Mouse (Mus musculus) neural tube, embryonic 13.5 days (tissue): Measurements from ENCODE around the gene Iqgap2. TPM values are rescaled to one million over a fixed set of nuclear protein-coding genes. Genes with fewer than 3 reads are reported as not detected.

Experiments used
- ATAC-seq: fragments of 200-750 bp; cut with Nextera tagmentation; 2 replicates; pipeline ENCODE4 v1.8.0; 2017; ENCODE audit warnings: low read depth, mild to moderate bottlenecking, moderate TSS enrichment, moderate library complexity
- H3K27ac ChIP-seq: fragments of 300-500 bp; sonication (generic); replicated peaks from 2 replicates; pipeline ENCODE4 v1.5.1; 2015; ENCODE audit warnings: moderate library complexity, mild to moderate bottlenecking, inconsistent platforms
- H3K27me3 ChIP-seq: fragments of 300-500 bp; sonication (generic); 2 replicates; pipeline ENCODE4 v1.6.1; 2015; ENCODE audit warnings: mild to moderate bottlenecking, inconsistent platforms
- H3K36me3 ChIP-seq: fragments of 300-500 bp; sonication (generic); 2 replicates; pipeline ENCODE4 v1.6.1; 2015; ENCODE audit warnings: mild to moderate bottlenecking, inconsistent platforms
- H3K4me1 ChIP-seq: fragments of 300-500 bp; sonication (generic); replicated peaks from 2 replicates; pipeline ENCODE4 v1.6.1; 2015; ENCODE audit warnings: inconsistent platforms
- H3K4me2 ChIP-seq: fragments of 300-500 bp; sonication (generic); 2 replicates; pipeline ENCODE4 v1.6.1; 2015; ENCODE audit warnings: inconsistent platforms, mild to moderate bottlenecking, moderate library complexity
- H3K4me3 ChIP-seq: fragments of 300-500 bp; sonication (generic); 2 replicates; pipeline ENCODE4 v1.5.1; 2015; ENCODE audit warnings: mild to moderate bottlenecking, inconsistent platforms
- H3K9ac ChIP-seq: fragments of 300-500 bp; sonication (generic); 2 replicates; pipeline ENCODE4 v1.6.1; 2015; ENCODE audit warnings: moderate library complexity, mild to moderate bottlenecking, inconsistent platforms
- H3K9me3 ChIP-seq: fragments of 300-500 bp; sonication (generic); 2 replicates; pipeline ENCODE4 v1.6.1; 2016; ENCODE audit warnings: inconsistent platforms
- WGBS: fragments of 180-500 bp; shearing (Covaris S2); methylation state at CpG from one replicate; pipeline ENCODE4 v1.1.7; 2015; 5-methylcytosine and 5-hydroxymethylcytosine counted together
- polyA plus RNA-seq: library from polyadenylated mRNA; unstranded; fragments of >200 nt; fragmentation: Nextera tagmentation; extraction: Ambion mirVana; gene quantifications from 2 replicates; pipeline ENCODE4 v1.2.1, GENCODE M21; 2015

Iqgap2 gene
- polyA plus RNA-seq, 1 experiment from 2014 or later = 2.7 TPM

DNA sequence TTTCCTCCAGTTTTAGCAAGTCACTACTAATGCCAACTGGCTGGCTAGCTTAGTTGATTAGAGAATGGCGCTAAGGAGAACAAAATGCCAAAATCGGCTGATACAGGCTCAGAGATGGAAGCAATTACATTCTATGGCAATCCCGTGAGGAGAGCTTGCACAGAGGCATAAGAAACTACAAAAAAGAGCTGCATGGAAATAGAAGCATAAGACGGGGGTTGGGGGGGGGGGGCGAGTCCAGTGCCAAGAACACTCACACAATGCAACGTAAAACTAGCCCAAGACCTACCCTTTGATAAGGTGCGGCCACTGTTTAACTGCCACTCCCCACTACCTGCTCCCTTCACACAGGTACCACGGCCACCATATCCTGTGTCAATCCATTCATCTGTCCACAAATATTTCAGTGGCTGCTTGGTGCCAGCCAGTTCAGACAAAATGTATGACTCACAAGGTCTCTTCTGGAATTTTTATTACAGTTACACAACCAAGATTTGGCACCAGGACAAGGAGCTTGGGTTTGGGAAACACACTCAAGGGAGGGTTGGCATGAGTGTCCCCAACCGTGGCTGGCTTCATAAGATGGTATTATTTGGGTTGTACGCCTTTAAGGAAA is 48.2 kb downstream of the Iqgap2 start:
- H3K9ac ChIP-seq = no peak overlapping the region
- no peak overlapping the region for H3K4me2 ChIP-seq
- no peaks in the 10 kb centered on the region for H3K9me3 ChIP-seq
- ATAC-seq = no peak
- H3K27ac ChIP-seq = no peak overlapping the region
- WGBS = 89% methylated on average over 10 of the region's 10 CpGs
- H3K27me3 ChIP-seq = no peaks in the 10 kb centered on the region
- no peak overlapping the region for H3K4me3 ChIP-seq
- no peaks in the 10 kb centered on the region for H3K4me1 ChIP-seq
- H3K36me3 ChIP-seq = no peaks in the 10 kb centered on the region

DNA sequence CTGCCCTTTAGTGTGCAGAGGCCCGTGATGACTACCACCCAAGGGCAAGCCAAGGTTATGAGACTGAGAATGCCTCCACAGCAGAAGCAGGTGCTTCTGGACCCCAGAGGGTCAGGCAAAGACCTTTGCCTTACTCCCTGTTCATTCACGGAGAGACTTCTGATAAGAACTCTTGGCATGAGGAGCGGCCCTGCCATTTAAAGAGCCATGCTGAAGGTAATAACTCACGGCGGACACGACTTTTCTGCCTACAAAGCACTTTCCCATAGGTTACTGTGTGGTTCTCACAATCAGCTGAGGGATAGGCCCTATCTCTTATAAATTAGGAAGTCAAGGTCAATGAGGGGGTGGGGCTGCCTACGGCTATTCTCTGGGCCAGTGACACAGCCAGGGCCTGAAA is 48.9 kb downstream of the Iqgap2 start:
- no peak for ATAC-seq
- no peak overlapping the region for H3K4me3 ChIP-seq
- H3K27ac ChIP-seq = no peak overlapping the region
- H3K36me3 ChIP-seq = no peaks in the 10 kb centered on the region
- no peak overlapping the region for H3K4me2 ChIP-seq
- H3K9ac ChIP-seq = no peak overlapping the region
- H3K9me3 ChIP-seq = no peaks in the 10 kb centered on the region
- H3K4me1 ChIP-seq = no peaks in the 10 kb centered on the region
- WGBS = 78% methylated on average over 7 of the region's 7 CpGs
- H3K27me3 ChIP-seq = no peaks in the 10 kb centered on the region

DNA sequence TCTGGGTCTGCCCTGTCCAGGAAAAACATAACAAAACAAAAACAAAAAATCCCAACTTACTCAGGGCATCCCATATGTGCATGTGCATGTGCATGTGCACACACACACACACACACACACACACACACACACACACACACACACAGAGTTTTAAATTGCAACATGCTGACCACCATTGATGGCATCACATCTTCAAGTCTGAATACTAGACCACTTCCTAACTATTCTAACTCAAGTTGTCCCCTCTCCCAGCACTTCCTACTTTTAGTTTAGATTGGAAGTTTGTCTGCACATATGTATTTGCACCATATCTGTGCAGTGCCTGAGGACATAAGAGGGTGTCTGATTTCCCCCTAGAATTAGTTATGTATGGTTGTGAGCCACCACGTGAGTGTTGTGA is 49.8 kb downstream of the Iqgap2 start:
- Histone ChIP-seq H3K9ac (no peak overlapping the region), H3K9me3 (no peaks in the 10 kb centered on the region), H3K4me3 (no peak overlapping the region), H3K36me3 (no peaks in the 10 kb centered on the region), H3K27me3 (no peaks in the 10 kb centered on the region), H3K27ac (no peak overlapping the region), H3K4me1 (no peaks in the 10 kb centered on the region), H3K4me2 (no peak overlapping the region)
- 90% methylated on average over 1 of the region's 1 CpGs for WGBS
- no peak for ATAC-seq

DNA sequence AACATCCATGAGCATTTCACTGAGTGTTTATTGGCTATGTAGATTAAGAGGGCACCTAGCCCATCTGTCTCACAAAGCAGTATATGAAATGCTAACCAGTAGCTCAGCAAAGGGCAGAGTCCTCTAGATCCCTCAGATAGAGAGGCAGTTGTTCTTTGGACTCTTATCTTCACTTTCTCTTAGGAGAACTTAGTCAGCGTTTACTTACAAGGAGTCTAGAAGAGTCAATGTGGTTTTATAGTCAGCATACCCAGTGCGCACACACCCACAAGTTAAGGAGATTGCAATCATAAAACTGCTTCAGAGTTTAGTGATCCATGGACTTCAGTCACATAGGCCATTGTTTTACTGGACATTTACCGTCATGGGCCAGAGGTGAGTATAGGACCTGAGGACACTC is 54.8 kb downstream of the Iqgap2 start:
- H3K4me1 ChIP-seq = 0 out of 2 replicates have a peak, but pooled peaks cover 5% of the 10 kb centered on the region
- no peak for ATAC-seq
- no peak overlapping the region for H3K27ac ChIP-seq
- no peaks in the 10 kb centered on the region for H3K9me3 ChIP-seq
- H3K36me3 ChIP-seq = no peaks in the 10 kb centered on the region
- H3K4me2 ChIP-seq = no peak overlapping the region
- 81% methylated on average over 3 of the region's 3 CpGs for WGBS
- H3K4me3 ChIP-seq = no peak overlapping the region
- no peaks in the 10 kb centered on the region for H3K27me3 ChIP-seq
- H3K9ac ChIP-seq = no peak overlapping the region

DNA sequence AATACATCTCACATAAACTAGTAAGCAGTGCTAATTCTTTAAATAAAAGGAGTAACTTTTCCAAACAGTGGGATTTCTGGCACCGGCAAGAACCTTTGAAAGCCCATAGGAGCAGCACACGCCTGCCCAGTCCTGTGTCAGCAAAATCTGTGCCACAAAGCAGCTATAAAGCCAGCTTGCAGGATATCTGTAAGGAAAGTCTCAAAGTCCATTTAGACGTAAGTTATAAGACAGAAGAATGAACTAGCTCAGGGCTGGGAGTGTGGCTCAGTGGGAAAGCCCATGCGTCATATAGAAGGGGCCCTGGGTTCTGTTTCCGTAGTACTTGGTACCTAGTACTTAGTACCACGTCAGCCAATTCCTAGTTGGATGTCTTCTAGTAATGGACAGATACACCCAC is 58.2 kb downstream of the Iqgap2 start:
- no peak for ATAC-seq
- H3K9me3 ChIP-seq = no peaks in the 10 kb centered on the region
- WGBS = 89% methylated on average over 6 of the region's 6 CpGs
- H3K36me3 ChIP-seq = no peaks in the 10 kb centered on the region
- H3K4me1 ChIP-seq = 0 out of 2 replicates have a peak, but pooled peaks cover 5% of the 10 kb centered on the region
- no peak overlapping the region for H3K9ac ChIP-seq
- H3K4me3 ChIP-seq = no peak overlapping the region
- H3K27ac ChIP-seq = no peak overlapping the region
- H3K4me2 ChIP-seq = no peak overlapping the region
- no peaks in the 10 kb centered on the region for H3K27me3 ChIP-seq

DNA sequence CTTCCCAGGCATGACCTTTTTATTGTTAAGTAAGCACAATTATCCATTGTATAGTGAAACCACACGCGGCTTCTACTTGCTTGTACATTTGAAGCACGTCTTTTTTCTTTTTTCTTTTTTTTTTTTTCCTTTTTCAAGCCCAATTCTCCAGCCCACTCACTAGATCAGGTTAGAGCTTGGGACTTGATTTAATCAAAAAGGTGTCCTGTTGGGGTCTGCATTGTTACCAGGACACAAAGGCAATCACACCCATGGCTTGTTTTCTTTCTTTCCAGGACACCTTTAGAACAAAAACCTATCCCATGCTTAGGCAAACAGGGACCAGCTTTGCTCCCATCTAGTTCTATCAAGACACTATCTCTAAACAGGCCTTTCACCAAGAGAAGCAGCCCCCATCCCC is 59.0 kb downstream of the Iqgap2 start:
- no peak overlapping the region for H3K27ac ChIP-seq
- H3K4me3 ChIP-seq = no peak overlapping the region
- H3K4me1 ChIP-seq = 0 out of 2 replicates have a peak, but pooled peaks cover 5% of the 10 kb centered on the region
- WGBS = 20% methylated on average over 3 of the region's 3 CpGs
- no peak for ATAC-seq
- H3K27me3 ChIP-seq = no peaks in the 10 kb centered on the region
- no peak overlapping the region for H3K9ac ChIP-seq
- H3K9me3 ChIP-seq = no peaks in the 10 kb centered on the region
- H3K36me3 ChIP-seq = no peaks in the 10 kb centered on the region
- no peak overlapping the region for H3K4me2 ChIP-seq

DNA sequence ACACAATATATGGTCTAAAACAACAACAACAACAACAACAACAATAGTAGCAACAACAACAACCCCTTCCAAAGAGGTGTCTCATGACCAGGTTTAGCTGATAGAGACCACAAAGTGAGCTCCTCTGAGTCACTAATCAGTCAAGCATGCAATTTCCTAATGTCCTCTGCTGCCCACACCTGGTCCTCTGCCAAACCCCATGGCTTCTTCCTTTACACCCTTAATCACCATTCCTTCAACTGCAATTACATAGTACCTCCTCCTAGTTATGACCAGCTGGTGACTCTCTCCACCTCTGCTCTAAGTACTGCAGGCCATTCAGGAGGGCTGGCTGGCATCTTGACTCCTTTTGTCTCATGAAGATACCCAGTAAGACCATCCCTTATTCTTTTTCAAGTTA is 60.0 kb downstream of the Iqgap2 start:
- H3K4me2 ChIP-seq = no peak overlapping the region
- 0 out of 2 replicates have a peak, but pooled peaks cover 5% of the 10 kb centered on the region for H3K4me1 ChIP-seq
- H3K9ac ChIP-seq = no peak overlapping the region
- no peaks in the 10 kb centered on the region for H3K9me3 ChIP-seq
- H3K36me3 ChIP-seq = no peaks in the 10 kb centered on the region
- no peaks in the 10 kb centered on the region for H3K27me3 ChIP-seq
- no peak overlapping the region for H3K4me3 ChIP-seq
- H3K27ac ChIP-seq = no peak overlapping the region
- ATAC-seq = no peak

DNA sequence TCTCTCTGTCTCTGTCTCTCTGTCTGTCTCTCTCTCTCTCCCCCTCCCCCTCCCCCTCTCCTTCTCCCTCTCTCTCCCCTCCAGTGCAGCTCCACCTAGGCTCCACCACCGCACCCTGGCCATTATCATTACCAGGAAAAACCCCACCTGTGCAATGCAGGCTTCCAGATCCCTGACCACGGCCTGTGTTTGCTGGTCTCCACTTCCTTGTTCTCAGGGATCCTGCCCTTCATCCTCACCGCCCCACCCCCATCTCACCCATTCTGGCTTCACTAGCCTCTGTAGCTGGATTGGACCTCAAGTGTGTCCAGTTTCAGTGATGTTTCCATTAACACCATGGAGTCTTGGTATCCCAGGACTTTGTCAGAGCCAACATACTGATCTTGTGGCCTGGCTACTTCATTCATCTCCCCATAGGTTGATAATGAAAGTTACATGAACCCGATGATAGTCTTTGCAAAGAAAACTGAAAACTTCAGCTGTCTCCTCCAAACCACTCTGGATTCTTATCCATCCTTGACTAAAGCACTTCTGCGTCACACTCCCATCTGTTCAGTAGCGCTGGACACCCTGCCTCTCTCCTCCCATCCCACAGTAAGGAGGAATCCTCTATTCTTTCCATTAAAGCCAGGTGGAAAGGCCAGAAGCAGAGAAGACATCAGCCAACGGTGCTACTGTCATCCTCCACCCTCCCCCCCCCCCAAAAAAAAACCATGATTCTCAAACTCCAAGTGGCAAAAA is 62.1 kb downstream of the Iqgap2 start:
- 90% methylated on average over 7 of the region's 7 CpGs for WGBS
- no peaks in the 10 kb centered on the region for H3K36me3 ChIP-seq
- no peak overlapping the region for H3K9ac ChIP-seq
- ATAC-seq = no peak
- H3K4me2 ChIP-seq = no peak overlapping the region
- H3K9me3 ChIP-seq = peaks cover 3% of the 10 kb centered on the region; the same call in 1 of the 2 replicates
- H3K27ac ChIP-seq = no peak overlapping the region
- no peaks in the 10 kb centered on the region for H3K27me3 ChIP-seq
- H3K4me1 ChIP-seq = 0 out of 2 replicates have a peak, but pooled peaks cover 5% of the 10 kb centered on the region
- no peak overlapping the region for H3K4me3 ChIP-seq

DNA sequence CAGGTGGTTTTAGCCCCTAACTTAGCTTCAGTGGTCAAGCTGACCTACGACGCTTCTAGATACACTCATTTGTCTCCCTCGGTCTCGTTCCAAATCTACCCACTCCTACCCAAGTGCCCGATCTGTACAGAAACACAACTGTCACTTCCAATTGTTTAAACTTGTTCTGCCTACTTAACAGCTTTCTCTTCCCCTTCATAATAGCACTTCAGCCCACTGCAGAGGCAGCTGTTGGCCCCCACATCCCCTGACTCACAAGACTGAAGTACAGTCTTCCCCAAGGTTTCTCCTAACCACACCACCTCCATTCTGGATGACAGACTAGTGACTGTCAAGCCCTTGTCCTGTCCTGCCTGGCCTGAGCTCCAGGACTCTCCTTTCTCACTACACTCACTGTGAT is 63.1 kb downstream of the Iqgap2 start:
- 0 out of 2 replicates have a peak, but pooled peaks cover 5% of the 10 kb centered on the region for H3K4me1 ChIP-seq
- no peak overlapping the region for H3K4me2 ChIP-seq
- no peak overlapping the region for H3K9ac ChIP-seq
- no peak overlapping the region for H3K27ac ChIP-seq
- ATAC-seq = no peak
- no peaks in the 10 kb centered on the region for H3K36me3 ChIP-seq
- no peaks in the 10 kb centered on the region for H3K27me3 ChIP-seq
- peaks cover 3% of the 10 kb centered on the region; the same call in 1 of the 2 replicates for H3K9me3 ChIP-seq
- 90% methylated on average over 5 of the region's 5 CpGs for WGBS
- H3K4me3 ChIP-seq = no peak overlapping the region

DNA sequence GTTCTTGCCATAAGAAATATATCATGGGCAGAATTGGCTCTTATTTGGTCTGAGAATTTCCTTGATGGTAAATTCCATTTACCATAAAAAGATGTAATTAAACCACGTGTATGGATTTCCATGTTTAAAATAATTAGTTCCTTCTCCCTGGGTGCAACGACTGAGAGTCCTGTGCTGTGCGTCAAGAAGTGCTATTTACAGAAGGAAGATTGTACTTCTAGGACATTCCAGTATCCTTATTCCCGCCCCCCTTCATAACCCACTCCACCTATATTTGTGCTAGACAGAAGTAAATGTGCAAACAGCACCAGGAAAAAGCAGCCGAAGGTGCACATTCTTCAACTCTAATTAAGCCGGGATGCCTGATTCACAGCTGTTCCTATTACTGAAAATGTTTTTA is 65.5 kb downstream of the Iqgap2 start:
- Histone ChIP-seq H3K4me1 (no peaks in the 10 kb centered on the region), H3K4me2 (no peak overlapping the region), H3K9me3 (peaks cover 3% of the 10 kb centered on the region; the same call in 1 of the 2 replicates), H3K9ac (no peak overlapping the region), H3K4me3 (no peak overlapping the region), H3K27ac (no peak overlapping the region), H3K36me3 (no peaks in the 10 kb centered on the region), H3K27me3 (no peaks in the 10 kb centered on the region)
- 79% methylated on average over 6 of the region's 6 CpGs for WGBS
- ATAC-seq = no peak

DNA sequence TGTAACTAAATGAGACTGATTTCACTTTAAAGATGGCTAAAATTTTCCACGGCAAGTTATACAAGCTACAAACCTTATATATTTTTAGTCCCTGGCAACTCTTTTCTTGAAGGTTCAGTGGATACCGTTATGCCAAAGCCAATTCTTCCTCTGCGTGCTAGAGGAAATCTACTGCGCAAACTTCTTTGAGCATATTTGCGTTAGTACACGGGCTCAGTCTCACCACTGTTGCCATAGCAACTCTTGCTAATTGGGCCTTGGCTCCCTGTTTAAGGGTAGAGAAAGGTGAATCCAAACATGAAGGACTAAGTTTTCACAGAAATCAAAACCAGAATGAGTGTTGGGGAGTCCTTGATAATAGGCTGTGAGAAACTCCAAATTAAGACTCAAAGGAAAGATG is 68.8 kb downstream of the Iqgap2 start:
- H3K4me2 ChIP-seq = no peak overlapping the region
- WGBS = 77% methylated on average over 6 of the region's 6 CpGs
- no peak for ATAC-seq
- H3K4me3 ChIP-seq = no peak overlapping the region
- H3K36me3 ChIP-seq = no peaks in the 10 kb centered on the region
- H3K9ac ChIP-seq = no peak overlapping the region
- H3K9me3 ChIP-seq = peaks cover 3% of the 10 kb centered on the region; the same call in 1 of the 2 replicates
- no peaks in the 10 kb centered on the region for H3K27me3 ChIP-seq
- H3K27ac ChIP-seq = no peak overlapping the region
- no peaks in the 10 kb centered on the region for H3K4me1 ChIP-seq

DNA sequence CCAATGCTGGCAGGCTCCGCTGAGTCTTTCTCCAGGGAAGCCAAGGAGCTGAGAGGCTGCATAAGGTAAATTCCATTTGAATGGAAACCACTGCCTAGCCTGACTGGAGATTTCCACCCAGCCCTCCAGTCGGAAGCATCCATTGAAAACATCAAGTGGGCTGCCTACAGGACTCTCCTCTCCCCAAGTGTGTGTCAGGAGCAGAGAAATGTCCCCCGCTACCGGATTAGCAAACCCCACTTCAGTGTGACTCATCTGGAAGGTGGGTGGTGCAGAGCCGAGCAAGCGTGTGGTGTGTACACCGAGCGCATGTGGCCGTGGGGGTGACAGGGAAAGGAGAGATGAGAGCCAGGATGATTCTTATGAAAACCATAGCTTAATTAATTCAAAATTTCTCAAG is 71.7 kb downstream of the Iqgap2 start:
- Histone ChIP-seq H3K36me3 (no peaks in the 10 kb centered on the region), H3K9me3 (peaks cover 2% of the 10 kb centered on the region; the same call in 1 of the 2 replicates), H3K27me3 (no peaks in the 10 kb centered on the region)

More for the DNA sequence above, 71.7 kb downstream of the Iqgap2 start:
- WGBS = 93% methylated on average over 9 of the region's 9 CpGs
- no peak overlapping the region for H3K4me2 ChIP-seq
- H3K4me1 ChIP-seq = no peaks in the 10 kb centered on the region
- H3K9ac ChIP-seq = no peak overlapping the region
- H3K4me3 ChIP-seq = no peak overlapping the region
- no peak for ATAC-seq
- H3K27ac ChIP-seq = no peak overlapping the region
